Mouse (Mus musculus): ENCODE data around the gene Efnb3.
"Not testable (repeated sequence)": the region's sequence is repeated elsewhere in the genome, so short reads cannot be mapped to it uniquely, and the experiment has no call there.

Efnb3 gene

DNA sequence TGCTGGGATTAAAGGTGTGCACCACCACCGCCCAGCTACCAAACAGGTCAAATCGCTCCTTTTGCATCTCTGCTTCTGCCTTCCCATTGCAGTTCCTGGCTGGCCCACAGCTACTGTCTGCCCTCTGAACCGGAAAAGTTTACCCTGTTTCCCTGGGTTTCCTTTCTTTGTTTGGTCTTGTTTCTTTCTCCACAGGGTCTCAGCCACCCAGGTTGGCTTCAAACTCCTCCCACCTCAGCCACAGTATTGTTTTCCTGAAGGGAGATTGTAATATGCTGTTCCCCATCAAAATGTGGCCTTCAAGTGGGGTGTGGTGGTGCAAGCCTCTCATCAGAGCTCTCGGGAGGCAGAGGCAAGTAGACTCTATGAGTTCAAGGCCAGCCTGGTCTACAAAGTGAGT is 8.7 kb downstream of the Efnb3 start:
- DNase-seq (ENCODE audit: low read depth, low spot score) = no peak

- DNase-seq (ENCODE audit: low read depth, low spot score) = no peak
These were observed 10.8 kb downstream of the Efnb3 start, which contains the start of gene Dnah2 for GRCm38 (mm10) chr11:69549060-69549656. Dnah2 (minus strand) TSS chr11:69549110.

- no peak for DNase-seq (ENCODE audit: low read depth, low spot score)
These were observed 12.9 kb downstream of the Efnb3 start for GRCm38 (mm10) chr11:69547071-69547470.

- no peak for DNase-seq (ENCODE audit: low read depth, low spot score)
These were observed 13.5 kb downstream of the Efnb3 start for GRCm38 (mm10) chr11:69546423-69547053.

DNA sequence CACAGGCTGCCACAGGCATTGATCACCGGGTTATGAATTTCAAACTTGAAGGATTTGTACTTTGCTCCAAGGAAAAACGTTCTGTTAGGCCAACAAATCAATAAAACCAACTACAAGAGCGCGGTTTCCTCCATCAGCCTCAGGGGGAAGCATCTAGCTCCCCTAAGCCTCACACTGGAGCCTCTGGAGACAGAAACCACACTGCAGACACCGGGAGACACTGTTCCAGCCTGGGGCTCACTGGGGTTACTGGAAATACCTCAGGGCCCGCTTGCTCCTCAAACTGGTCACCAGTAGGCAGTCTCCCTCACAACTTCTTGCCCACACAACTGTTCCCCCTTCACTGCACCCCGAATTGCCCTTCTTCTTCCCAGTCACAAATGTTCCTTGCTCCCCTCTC is 14.0 kb downstream of the Efnb3 start:
- no peak for DNase-seq (ENCODE audit: low read depth, low spot score)

- DNase-seq (ENCODE audit: low read depth, low spot score) = no peak
These were observed 16.4 kb downstream of the Efnb3 start for GRCm38 (mm10) chr11:69543598-69543997.

DNA sequence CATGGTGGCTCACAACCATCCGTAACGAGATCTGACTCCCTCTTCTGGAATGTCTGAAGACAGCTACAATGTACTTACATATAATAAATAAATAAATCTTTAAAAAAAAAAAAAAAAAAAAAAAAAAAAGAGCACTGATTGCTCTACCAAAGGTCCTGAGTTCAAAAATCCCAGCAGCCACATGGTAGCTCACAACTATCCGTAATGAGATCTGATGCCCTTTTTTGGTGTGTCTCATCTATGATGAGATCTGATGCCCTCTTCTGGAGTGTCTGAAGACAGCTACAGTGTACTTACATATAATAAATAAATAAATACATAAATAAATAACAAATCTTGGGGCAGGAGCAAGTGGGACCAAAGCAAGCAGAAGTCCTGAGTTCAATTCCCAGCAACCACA is 18.3 kb downstream of the Efnb3 start:
- not testable (repeated sequence) for DNase-seq (ENCODE audit: low read depth, low spot score)

DNA sequence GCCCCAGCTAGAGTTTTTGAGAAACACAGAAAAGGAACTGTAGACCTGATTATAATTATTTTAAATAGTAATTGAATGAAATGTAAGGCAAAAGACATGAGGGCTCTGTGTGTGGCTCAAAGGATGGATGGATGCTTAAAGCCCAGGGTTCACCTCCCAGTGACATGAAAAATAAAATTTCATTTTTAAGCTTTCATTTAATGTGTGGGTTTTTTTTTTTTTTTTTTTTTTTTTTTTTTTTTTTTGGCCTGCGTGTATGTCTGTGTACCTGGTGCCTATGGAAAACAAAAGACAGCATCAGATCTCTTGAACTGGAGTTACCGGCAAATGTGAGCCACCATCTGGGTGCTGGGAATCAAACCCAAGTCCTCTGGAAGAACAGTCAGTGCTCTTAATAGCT is 19.3 kb downstream of the Efnb3 start:
- DNase-seq (ENCODE audit: low read depth, low spot score) = no peak

DNA sequence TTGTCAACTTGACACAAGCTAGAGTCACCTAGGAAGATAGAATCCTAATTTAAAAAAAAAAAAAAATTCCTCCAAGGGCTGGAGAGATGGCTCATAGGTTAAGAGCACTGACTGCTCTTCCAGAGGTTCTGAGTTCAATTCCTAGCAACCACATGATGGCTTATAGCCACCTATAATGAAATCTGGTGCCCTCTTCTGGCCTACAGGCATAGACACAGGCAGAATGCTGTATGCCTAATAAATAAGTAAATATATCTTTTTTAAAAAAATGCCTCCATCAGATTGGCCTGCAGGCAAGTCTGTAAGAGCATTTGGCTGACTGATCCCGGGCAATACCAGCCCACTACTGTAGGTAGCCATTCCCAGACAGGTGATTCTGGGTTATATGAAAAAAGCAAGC is 25.0 kb downstream of the Efnb3 start:
- no peak for DNase-seq (ENCODE audit: low read depth, low spot score)

GRCm38 (mm10) chr11:69532480-69533150 is 27.4 kb downstream of the Efnb3 start:
- no peak for DNase-seq (ENCODE audit: low read depth, low spot score)

DNA sequence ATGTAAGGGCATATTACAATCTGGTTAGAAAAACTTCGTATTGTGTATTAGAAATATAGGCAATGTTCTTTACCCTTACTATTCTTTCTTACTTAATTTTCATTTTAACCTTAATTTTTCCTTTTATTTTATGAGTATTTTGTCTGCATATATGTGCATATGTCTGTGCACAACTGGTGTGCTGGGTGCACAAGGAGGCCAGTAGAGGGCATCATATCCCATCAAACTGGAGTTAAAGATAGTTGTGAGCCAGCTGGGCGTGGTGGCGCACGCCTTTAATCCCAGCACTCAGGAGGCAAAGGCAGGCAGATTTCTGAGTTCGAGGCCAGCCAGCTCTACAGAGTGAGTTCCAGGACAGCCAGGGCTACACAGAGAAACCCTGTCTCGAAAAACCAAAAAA is 29.2 kb downstream of the Efnb3 start:
- not testable (repeated sequence) for DNase-seq (ENCODE audit: low read depth, low spot score)

DNA sequence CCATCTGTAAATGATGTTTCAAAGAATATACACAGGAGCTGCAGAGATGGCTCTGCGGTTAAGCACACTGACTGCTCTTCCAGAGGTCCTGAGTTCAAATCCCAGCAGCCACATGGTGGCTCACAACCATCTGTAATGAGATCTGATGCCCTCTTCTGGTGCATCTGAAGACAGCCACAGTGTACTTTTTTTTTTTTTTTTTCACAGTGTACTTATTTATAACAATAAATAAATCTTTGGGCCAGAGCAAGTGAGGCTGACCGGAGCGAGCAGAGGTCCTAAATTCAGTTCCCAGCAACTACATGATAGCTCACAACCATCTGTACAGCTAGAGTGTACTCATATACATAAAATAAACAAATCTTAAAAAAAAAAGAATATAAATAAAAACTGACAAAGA is 29.7 kb downstream of the Efnb3 start:
- DNase-seq (ENCODE audit: low read depth, low spot score) = not testable (repeated sequence)

- no peak for DNase-seq (ENCODE audit: low read depth, low spot score)
These were observed 32.0 kb downstream of the Efnb3 start for GRCm38 (mm10) chr11:69528031-69528390.

DNA sequence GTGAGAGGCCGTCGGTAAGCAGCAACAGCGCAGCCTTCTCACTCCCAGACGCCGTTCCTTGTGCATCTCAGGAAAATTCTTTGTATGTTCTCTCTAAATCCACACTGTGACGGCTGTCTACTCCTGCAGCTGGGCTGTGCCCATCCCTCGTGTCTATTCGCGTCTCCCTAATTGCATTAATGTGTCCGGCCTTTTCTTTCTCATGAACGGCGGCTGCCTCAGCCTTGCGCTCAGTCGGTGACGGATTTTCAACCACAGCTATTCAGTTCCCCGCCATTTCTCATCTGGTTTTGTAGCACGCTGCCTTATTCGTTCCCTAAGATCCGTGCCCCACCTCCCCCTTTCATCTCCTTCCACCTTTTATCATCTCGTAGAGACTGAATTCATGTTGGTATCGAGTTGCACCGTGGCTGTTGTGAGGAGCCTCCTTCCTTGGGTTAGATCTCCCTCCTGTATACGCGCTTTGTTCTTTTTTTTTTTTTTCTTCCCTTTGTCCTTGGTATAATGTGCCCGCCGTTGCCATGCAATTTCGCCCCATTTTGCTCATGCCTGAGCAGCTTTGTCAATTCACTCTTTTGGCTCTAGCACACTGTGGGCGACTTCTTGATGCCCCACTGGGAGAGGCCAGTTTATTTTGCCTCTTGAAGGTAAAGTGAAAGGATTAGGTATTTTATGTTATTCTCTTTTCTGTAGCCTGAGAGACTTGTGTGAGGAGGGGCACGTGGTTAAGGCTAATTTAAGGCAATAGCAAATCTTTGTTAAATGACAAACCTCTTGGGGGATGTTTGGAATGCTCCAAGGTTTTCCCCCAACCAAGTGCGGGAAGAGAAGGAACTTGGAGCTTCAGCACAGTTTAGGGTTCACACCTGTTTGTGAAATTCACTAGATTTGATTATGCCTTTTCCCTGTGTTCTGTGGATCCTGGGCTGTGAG is 32.6 kb downstream of the Efnb3 start:
- DNase-seq (ENCODE audit: low read depth, low spot score) = no peak

- no peak for DNase-seq (ENCODE audit: low read depth, low spot score)
These were observed 33.4 kb downstream of the Efnb3 start for GRCm38 (mm10) chr11:69526631-69527030.

- no peak for DNase-seq (ENCODE audit: low read depth, low spot score)
These were observed 34.3 kb downstream of the Efnb3 start for GRCm38 (mm10) chr11:69525661-69526060.

GRCm38 (mm10) chr11:69523651-69524050 is 36.4 kb downstream of the Efnb3 start:
- no peak for DNase-seq (ENCODE audit: low read depth, low spot score)

GRCm38 (mm10) chr11:69521526-69522149 is 38.4 kb downstream of the Efnb3 start:
- DNase-seq (ENCODE audit: low read depth, low spot score) = no peak

DNA sequence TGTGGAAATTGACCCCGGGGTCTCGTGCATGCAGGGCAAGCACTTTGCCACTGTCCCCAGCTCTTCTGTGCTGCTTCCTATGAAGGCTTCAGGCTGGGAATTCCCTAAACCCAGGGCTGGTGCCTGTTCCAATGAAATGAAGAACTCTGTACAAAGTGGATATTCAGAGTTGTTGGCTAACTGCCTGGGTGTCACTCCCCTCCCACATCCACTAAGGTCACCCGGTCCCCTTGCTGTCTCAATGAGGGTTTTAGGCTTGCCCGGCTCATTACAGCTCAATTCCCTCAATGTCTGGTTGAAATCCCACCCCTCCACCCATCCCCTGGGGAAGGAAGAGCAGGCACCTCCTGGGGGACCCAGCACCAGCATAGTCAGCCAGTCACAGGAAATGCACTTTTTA is 40.0 kb downstream of the Efnb3 start:
- DNase-seq (ENCODE audit: low read depth, low spot score) = no peak

DNA sequence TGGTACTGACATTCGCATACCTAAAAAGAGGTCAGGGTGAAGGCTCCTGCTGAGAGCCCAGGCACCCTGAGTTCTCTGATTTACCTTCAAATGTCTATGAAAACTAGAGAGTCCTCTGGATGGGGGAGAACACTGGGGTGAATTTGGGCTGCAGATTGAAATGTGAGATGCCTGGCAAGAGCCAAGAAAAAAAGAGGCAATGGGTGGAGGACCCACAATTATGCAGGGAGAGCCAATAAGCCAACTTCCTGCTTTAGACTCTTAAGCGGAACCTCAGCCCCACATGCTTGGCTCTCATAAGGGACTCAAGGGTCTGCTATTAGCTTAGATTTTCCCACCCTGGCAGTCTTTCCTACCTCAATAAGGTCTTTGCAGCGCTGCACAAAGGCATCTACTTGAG is 43.3 kb downstream of the Efnb3 start:
- DNase-seq (ENCODE audit: low read depth, low spot score) = no peak

- DNase-seq (ENCODE audit: low read depth, low spot score) = no peak
These were observed 43.8 kb downstream of the Efnb3 start for GRCm38 (mm10) chr11:69516151-69516640.
